Mouse (Mus musculus) heart, postnatal 36 days (tissue): ENCODE measurements around the gene Stk24. TPM values are rescaled to one million over a fixed set of nuclear protein-coding genes. Genes with fewer than 3 reads are reported as not detected.

Experiments used
- DNase-seq, 2 experiments: peaks; one replicate each; pipeline ENCODE4 v3.0.0; 2021 to 2022
- intact Hi-C: fragments of 180-260 bp; cut with DNase I; formaldehyde crosslinking; loops from one replicate; pipeline ENCODE4 v1.15.1; 2025
- total RNA-seq, 2 experiments: library from RNA; stranded (reverse); gene quantifications; 2 replicates each; pipeline ENCODE4 v1.2.3; 2021

Gene Stk24
- total RNA-seq, 2 experiments from 2014 or later = 61.8 to 69.5 TPM

DNA sequence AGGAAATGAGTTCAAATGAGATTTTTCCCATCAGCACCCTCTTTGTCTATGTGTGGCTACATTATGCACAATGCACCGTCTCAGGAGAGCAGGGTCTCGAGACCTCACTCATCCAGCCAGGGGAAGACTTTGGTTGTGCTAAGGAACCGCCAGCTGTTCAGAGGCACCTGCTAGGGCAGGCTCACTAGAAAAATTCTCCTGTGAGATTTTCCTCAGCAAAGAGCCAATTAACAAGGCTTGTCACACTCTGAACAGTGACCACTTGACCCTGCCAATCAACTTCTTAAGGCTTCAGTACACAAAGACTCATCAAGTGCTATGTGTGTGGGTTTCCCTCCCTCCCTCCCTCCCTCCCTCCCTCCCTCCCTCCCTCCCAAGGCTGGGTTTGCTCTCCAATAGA lies 4.0 kb upstream of the Stk24 start:
- no peak for DNase-seq
- intact Hi-C loops = no loop called here

DNA sequence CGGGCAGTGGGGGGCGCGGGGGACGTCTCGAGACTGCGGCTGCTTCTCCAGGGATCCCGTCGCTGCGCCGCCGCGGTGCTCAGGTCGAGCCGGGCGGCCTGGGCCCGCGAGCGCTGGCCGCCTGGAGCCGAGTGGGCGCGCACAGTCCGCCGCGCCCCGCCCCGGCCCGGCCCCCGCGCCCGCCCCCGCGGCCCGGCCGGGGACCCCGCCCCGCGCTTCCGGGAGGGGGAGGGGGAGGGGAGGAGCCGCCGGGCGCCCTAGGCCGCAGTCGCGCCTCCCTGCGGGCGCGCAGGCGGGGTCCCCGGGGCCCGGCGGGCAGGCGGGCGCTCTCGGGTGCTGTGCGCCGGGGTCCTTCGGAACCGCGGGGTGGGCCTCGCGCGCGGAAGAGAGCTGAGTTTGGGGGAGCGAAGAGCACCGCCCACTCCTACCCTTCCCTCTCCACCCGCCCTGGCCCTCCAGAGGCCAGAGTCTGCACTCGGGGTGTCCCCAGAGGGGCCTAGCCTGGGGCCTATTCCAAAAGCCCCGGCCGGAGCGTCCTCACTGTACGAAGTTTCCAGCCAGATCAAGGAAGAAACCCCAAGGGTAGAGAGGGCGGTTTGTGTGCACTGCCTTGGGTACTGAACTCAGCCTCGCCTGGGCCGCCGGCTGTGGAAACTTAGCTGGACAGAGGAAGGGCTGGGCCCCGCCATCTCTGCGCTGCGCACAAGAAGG lies 540 bp downstream of the Stk24 start:
- DNase-seq = peak; percentile 88 to 92
- intact Hi-C loops = loop anchor here (2.0 to 5.0 kb wide), 4 partner anchors 30 to 97 kb away; no protein-coding TSS in a partner anchor

DNA sequence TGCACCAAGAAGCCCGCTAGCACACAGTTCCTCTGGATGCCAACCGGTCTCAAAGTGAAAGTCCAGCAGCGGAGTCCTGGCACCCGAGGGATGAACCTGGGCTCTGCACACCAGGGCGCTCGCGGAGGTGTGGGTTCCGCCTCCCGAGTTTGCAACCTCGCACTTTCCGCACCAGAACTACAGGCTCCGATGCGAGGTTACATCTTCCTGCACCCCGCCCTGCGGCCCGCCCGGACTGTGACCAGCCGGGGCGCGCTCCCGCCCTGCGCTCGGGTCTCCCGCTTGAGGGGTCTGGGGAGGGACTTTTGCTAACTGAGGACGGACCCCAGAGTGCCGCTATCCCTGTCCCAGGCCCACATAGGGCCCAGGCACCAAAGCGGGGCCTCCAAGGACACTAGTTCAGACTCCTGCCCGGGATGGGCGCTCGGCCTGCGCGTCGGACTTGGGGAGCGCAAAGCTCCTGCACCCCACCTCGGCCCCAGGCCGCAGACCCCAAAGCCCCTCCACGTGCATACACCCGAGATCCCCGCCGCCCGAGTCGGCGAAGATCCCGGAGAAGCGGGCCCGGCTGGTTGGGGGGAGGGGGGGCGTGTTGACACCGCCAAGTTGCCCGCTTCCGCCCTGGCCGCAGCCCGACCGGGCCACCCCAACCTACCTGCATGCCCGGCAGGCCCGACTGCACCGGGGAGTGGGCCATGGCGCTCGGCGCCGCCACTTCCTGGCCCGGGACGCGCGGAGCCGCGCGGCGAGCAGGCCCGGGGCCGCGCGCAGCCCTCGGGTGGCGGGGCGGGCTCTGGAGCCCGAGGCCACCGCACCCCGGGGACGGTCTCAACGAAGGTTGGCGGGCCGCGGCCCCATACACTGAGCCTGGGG lies 1.3 kb downstream of the Stk24 start:
- intact Hi-C loops = loop anchor here (2.0 to 5.0 kb wide), 4 partner anchors 30 to 96 kb away; no protein-coding TSS in a partner anchor
- DNase-seq = peak; percentile 62 to 76

DNA sequence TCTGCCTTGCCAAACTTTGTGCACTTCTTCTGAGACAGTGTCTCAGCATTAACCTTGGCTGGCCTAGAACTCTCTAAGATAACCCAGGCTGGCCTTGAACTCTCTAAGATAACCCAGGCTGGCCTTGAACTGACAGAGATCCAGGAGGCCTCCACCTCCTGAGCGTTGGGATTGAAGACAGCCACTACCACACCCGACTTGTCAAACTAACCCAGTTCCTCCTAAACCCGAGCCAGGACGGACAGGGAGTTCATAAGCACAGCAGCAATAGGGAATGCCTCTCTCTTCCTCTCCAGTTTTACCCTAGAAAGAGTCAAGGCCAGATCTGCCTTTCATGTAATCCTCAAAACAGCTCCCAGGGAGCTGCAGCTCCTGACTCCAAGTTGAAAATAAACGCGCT lies 3.2 kb downstream of the Stk24 start:
- intact Hi-C loops = loop anchor here (5.0 kb wide), 1 partner anchor 94 kb away; no protein-coding TSS in a partner anchor
- no peak for DNase-seq

DNA sequence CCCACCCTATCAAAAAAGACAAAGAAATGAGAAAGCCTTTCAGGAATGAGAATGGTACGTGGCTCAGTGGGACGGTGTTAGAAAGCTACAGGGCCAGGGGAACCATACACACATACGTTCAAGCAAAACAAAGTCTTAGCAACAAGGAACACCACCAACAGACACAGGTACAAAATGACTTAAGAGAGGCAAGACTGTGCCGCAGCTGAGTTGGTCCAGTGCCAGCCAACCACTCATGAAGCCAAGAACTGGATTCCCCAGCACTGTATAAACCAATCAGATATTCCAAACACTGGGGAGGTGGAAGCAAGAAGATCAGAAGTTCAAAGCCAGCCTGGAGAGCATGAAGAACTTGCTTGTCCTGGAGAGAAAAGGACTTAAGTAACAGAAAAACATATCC lies 5.9 kb downstream of the Stk24 start:
- intact Hi-C loops = no loop called here
- DNase-seq = no peak

DNA sequence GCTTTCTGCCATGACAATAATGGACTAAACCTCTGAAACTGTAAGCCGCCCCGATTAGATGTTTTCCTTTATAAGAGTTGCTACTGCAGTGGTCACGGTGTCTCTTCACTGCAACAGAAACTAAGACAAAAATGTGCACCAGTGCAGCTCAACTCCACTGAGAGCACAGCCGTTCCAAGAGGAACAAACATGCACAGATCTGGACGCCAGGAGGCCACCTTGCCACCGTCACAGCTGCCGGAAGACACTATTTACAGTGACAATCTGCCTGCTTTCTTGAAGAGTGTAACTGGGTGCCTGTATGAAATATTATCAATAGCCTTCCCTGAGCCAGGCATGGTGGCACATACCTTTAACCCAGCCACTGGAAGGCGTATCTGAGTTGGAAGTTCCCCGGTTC lies 6.8 kb downstream of the Stk24 start:
- intact Hi-C loops = no loop called here
- no peak for DNase-seq

DNA sequence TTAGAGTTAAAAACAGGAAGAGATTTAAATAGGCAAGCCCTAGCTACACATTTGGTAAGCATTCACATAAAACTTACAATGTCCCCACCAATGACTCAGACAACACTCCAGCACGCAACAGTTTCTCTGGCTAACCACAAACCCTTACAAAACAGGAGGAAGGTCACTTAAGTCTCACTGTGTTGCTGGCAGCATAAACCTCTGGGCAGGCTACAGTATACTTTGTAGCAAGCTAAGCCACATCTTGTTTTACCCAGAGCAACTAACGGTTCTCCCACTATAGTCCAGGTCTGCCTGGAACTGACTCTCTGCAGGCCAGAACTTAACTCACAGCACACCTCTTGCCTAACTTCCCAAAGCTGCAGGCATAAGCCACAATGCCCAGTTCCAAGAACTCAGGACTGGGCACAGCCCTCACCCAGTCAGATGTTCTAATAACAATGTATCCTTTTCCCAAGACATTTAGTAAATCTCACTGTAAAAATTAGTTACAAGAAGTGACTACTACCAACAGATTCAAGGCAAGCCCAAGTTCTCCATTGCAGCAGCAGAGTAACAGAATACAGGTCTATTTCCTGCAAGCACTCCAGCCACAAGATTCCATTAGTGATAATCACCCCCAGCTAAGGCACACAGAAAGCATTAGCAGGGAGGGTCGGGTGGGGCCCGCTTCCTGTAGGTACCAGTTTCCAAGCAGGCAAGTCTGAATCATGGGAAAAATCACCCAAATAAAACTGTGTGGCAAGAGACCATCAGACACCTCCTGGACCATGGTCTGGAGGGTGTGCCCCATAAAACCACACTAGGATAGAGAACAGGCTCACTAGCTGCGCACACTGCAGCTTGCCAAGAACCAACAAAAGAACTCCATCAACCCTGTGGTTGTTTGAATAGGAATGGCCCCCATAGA lies 7.6 kb downstream of the Stk24 start:
- intact Hi-C loops = no loop called here
- DNase-seq = no peak

DNA sequence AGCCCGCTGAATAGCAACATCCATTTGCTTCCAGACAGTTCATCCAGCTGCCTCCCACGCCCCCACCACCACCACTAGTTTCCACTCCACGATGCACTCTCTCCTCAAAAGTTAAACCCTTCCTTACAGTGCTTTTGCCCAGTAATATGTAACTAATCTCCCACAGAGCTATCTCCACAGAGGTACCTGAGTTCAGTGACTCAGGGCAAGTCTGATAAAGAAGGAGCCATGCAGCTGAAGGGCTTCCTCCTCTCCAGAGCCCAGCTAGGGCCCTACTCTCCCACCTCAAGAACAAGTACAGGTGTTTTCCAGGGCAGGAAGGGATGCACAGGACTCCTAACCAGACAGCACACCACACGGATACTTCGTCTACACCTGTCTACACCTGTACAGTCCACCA lies 10.4 kb downstream of the Stk24 start:
- intact Hi-C loops = no loop called here
- DNase-seq = no peak

DNA sequence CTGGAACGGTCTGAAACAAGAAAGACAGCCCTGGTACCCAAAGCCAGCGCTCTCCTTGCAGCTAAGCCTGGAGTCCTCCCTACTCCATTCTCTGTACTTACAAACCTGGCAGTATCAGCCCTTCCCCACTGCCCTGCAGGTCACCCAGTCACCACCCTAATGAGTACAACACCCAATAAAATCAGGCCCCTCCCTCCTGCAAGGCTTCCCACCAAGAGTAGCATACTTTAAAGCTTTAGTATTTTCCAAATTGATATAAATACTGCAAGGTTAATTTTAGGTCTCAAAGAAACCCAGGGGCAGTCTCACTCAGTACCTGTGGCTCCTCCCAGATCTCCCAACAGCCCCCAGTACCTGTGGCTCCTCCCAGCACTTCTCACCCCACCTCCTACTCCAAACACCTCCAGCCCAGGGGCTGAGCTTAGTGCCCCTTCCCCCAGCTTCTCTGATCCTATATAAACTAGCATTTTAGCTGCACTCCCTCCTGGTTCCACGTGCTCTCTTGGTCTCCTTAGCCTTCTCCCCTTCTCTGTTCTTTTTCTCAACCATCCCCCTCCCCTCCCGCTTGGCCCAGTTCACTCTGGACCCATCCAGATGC lies 11.6 kb downstream of the Stk24 start:
- intact Hi-C loops = no loop called here
- DNase-seq = no peak

DNA sequence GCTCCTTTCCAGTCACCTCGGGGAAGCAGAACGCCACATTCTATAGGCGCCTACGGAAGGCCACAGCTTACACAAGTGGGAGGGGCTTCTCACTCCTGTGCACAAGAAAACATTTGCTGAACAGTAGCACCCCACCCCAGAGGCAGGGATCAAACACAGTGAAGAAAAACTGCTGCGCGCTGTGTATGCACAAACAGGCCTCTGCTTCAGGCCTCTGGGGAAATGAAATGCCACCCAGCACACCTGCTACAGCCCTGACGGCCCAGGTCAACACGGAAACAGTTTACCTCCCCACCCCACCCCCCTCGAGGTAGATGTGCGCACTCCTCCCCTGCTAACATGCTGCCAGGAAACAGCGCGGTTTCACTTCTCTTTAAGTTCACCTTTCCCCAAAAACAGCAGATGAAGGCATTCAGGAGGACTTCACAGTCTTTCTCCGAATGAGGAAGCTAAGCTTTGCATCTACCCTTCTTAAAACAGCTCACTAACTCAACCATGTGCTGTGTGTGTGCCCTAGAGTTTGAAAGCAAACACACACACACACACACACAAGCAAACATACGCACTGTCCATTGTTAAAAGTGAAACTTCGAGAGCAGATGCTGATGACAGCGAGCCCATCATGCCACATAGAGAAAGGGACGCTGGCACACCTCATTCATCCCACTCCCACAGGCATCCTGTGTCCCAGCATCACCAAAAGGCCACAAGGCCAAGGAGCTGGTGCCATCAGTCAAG lies 13.7 kb downstream of the Stk24 start:
- intact Hi-C loops = no loop called here
- DNase-seq = no peak

DNA sequence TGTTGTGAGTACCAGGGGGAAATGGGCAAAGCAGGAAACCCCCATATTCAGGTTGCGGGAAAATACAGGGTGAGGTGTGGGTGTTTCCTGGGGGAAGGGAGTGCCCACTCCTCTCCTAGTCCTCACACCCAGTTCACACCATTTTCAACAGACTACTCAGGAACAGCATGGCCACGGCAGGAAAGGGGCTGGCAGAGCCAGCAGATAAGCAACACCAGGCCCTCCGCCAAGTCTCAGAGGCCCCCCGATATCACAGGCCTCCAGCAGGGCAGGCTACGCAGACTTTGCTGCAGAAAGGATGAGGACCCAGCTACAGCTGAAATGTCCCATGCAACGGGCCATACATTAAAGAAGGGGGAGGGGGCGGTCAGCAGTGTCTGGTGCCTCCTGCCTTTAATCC lies 14.4 kb downstream of the Stk24 start:
- DNase-seq = peak in 1 of 2 experiments; percentile 36
- intact Hi-C loops = no loop called here

DNA sequence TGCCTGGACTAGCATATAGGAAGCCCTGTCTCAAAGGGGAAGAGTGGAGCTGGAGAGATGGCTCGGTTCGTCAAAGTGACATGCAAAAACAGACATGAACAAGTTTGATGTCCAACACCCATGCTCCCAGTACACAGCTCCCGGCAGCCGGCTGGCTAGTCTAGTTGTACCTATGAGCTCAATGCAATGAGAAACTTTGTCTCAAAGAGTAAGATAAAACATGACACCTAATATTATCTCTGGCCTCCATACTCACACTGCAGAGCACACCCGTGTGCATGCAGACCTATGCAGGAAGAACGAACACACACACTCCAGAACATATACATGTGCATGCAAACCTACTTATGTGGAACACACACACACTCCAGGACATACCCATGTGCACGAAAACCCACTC lies 15.5 kb downstream of the Stk24 start:
- intact Hi-C loops = no loop called here
- DNase-seq = no peak

DNA sequence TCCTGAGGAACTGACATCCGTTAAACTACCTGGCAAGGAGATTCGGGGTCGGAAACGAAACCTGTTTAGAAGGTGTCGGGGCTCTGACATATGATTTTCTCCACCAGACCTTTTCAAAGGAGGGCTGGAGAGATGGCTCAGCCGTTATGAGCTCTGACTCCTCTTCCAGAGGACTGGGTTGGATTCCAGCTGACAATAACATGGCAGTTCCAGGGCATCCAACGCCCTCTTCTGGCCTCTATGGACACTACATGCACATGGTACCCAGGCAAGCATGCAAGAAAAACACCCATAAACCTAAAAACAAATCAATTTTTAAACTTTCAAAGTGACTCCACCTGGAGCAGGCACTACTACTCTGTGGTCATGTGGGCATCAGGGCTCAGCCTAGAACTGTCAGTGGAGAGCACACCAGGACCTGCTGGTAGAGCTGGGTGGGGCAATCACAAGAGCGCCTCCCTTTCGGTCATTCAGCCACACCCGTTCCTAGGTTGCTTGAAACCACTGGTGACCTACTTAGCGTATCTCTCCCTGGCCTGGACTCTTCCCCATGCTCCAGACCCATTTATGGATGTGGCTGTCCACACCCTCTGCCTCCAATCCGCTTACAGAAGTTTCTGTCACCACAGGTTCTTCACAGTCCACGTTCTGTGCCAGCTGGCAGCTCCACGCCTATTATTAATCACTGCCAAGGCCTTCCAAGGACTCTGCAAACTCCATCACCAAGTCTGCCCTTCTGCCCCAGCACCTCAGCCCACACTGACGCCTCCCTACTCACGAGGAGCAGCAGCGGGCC lies 18.3 kb downstream of the Stk24 start:
- peak; percentile 75 to 82 for DNase-seq
- intact Hi-C loops = no loop called here

DNA sequence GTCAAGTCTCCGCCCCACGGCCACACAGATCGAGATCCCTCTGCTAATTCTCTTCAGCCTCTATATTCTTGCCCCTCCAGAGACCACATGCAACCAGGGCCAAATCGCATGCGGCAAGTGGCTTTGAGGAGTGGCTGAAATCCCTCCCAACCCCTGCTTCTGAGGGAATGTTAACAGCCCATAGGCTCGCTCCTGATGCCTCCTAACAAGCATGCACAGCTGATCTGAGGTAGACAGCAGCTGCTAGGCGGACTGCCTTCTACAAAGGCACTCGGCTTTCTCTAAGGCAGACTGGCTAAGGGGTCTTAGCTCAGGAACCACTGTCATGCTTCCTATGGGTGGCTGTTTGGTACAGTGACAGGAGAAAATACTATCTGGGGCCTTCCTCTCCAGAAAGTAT lies 20.0 kb downstream of the Stk24 start:
- intact Hi-C loops = no loop called here
- DNase-seq = no peak

DNA sequence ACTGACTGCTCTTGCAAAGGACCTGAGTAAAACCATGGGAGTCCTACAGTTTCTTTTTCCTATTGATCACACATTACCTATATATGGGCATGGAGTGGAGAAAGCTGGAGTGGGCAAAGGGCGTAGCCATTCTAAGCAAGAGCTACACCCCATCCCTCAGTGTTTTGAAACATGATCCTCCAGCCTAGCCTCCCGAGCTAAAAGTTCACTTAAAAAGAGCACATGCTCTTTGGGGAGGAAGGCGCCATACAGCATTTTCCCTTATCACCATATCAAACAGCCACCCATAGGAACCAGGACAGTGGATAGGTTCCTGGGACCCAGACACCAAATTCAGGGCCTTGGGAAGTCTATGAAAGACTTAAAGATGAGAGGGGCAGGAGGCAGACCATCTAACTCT lies 20.8 kb downstream of the Stk24 start:
- no peak for DNase-seq
- intact Hi-C loops = no loop called here

DNA sequence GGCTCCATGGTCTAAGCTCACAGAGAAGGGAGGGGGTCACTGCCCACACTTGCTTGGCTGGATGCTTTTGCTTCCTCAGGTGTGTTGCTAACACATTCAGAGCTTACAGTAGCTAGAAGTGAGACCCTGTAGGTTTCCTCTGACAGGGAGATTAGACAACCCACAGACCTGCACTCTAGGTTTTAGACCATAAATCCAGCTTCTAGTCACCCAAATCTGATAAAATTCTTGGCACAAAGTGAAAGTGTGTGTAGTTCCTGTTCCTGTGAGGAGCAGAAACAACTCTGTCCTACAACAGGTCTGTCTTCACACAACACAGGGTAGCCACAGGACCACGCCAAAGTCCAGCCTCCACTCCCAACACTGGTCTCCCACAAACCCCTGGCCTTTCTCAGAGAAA lies 21.5 kb downstream of the Stk24 start:
- no peak for DNase-seq
- intact Hi-C loops = no loop called here

DNA sequence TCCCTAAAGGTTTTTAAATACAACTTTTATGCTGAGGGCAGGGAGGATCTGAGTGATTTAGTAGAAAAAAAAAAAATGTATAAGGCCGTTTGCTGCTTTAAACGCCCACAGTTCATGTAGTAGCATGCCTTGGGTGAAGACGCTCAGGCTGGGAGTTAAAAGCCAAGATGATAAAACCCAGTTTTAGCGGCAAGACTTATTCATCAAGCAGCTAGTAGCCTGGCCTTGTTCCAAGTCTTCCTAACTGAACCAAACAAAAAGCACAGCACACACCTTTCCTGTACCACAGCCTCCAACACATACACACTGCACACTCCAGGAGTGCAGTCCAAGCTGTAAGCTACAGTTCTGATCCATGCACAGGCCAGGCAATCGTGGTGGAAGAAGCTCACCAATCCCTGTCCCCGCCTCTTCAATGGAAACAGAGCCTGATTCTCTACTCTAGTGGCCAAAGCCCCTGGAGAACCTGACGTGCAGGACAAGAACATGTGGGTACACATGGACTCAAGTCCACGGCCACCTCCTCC lies 23.4 kb downstream of the Stk24 start:
- intact Hi-C loops = no loop called here
- DNase-seq = no peak

DNA sequence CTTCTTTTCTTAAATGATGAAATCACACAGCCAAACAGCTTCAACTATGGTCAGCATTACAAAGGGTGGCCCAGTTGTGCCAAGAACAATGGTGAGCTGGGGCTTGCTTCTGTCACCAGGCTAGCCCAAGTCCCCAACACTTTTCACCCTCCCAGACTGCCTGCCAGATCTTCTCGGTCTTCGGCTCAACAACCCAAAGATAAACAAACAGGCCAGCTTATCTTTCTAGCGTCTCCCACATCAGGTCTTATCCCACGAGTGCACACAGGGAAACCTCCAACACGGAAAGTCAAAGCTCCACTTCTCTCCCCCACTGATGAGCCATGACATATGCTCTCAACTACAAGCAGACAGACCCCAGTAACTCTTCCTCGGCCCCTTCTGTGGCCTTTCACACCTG lies 24.1 kb downstream of the Stk24 start:
- intact Hi-C loops = no loop called here
- DNase-seq = no peak
